Mouse (Mus musculus) urinary bladder, postnatal 14 days (tissue): ENCODE measurements around the gene Spata5.

Experiments
- DNase-seq: peaks from one replicate; pipeline ENCODE4 v3.0.0; 2021; ENCODE audit warnings: low spot score

Gene Spata5

GRCm38 (mm10) chr3:37420641-37421040 is 945 bp downstream of the Spata5 start:
- DNase-seq = peak; percentile 33

- DNase-seq = no peak
Measured at GRCm38 (mm10) chr3:37421179-37421578, 1.5 kb downstream of the Spata5 start.

- DNase-seq = no peak
Measured at GRCm38 (mm10) chr3:37426069-37426468, 6.4 kb downstream of the Spata5 start.

- no peak for DNase-seq
Measured at GRCm38 (mm10) chr3:37430359-37430758, 10.7 kb downstream of the Spata5 start.

- DNase-seq = peak; percentile 26
Measured at GRCm38 (mm10) chr3:37439770-37440169, 20.1 kb downstream of the Spata5 start.

GRCm38 (mm10) chr3:37443409-37443808 is 23.7 kb downstream of the Spata5 start:
- no peak for DNase-seq

GRCm38 (mm10) chr3:37455992-37456391 is 36.3 kb downstream of the Spata5 start:
- DNase-seq = no peak

GRCm38 (mm10) chr3:37468170-37468569 is 48.5 kb downstream of the Spata5 start:
- no peak for DNase-seq

- no peak for DNase-seq
Measured at GRCm38 (mm10) chr3:37469353-37469752, 49.7 kb downstream of the Spata5 start.

GRCm38 (mm10) chr3:37470867-37471266 is 51.2 kb downstream of the Spata5 start:
- no peak for DNase-seq

- peak; percentile 21 for DNase-seq
Measured at GRCm38 (mm10) chr3:37472461-37472860, 52.8 kb downstream of the Spata5 start.

GRCm38 (mm10) chr3:37476485-37476884 is 56.8 kb downstream of the Spata5 start:
- DNase-seq = no peak

- no peak for DNase-seq
Measured at GRCm38 (mm10) chr3:37477438-37478188, 57.9 kb downstream of the Spata5 start.

- DNase-seq = no peak
Measured at GRCm38 (mm10) chr3:37479771-37480170, 60.1 kb downstream of the Spata5 start.

- no peak for DNase-seq
Measured at GRCm38 (mm10) chr3:37481295-37481694, 61.6 kb downstream of the Spata5 start.

- DNase-seq = no peak
Measured at GRCm38 (mm10) chr3:37482720-37483119, 63.0 kb downstream of the Spata5 start.

- no peak for DNase-seq
Measured at GRCm38 (mm10) chr3:37483709-37484265, 64.1 kb downstream of the Spata5 start.

- no peak for DNase-seq
Measured at GRCm38 (mm10) chr3:37487639-37488038, 67.9 kb downstream of the Spata5 start.

GRCm38 (mm10) chr3:37488173-37488572 is 68.5 kb downstream of the Spata5 start:
- DNase-seq = no peak

- DNase-seq = no peak
Measured at GRCm38 (mm10) chr3:37490025-37490424, 70.3 kb downstream of the Spata5 start.

GRCm38 (mm10) chr3:37500939-37501338 is 81.2 kb downstream of the Spata5 start:
- no peak for DNase-seq

GRCm38 (mm10) chr3:37502552-37502951 is 82.9 kb downstream of the Spata5 start:
- DNase-seq = no peak

GRCm38 (mm10) chr3:37503846-37504245 is 84.2 kb downstream of the Spata5 start:
- no peak for DNase-seq
